Mouse (Mus musculus) stomach, postnatal 0 days (tissue): ENCODE data around the gene Btnl9.

ENCODE experiments used
- CTCF ChIP-seq: IDR thresholded peaks from 2 replicates; pipeline ENCODE4 v1.5.1; 2016; ENCODE audit warnings: antibody characterized with exemption, low read depth, mild to moderate bottlenecking, moderate library complexity
- EP300 ChIP-seq: optimal IDR thresholded peaks from 2 replicates; pipeline ENCODE3; 2016; ENCODE audit warnings: antibody characterized with exemption

GRCm38 (mm10) chr11:49119635-49120034 lies 67.3 kb downstream of the Btnl9 start:
- TF ChIP-seq CTCF (no peak), EP300 (no peak)
